Mouse (Mus musculus) liver, postnatal 0 days (tissue): ENCODE measurements around the gene Nxph1.

ENCODE experiments used
- CTCF ChIP-seq: sonication (generic); IDR thresholded peaks from 2 replicates; pipeline ENCODE4 v1.5.1; 2016; ENCODE audit warnings: antibody characterized with exemption, low read depth
- EP300 ChIP-seq: IDR thresholded peaks from 2 replicates; pipeline ENCODE4 v1.6.1; 2016; ENCODE audit warnings: antibody characterized with exemption, low read depth, mild to moderate bottlenecking

DNA sequence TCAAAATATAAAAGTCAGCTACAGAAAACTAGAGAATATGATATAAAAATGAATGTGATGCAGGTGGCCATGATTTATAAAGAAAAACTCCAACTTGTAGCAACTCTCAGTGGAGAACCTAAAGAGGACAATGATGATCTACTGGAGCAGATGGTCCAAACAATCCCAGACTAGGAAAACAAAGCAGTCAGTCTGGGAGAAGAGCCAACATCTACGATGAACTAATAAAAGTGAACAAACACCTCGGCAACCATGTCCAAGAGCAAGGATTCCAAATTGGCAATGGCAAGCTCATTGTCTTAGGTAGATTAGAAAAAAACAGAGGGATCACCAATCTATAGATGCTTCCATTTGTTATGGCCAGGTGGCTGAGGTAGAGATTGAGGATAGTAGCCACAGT is 211.0 kb downstream of the Nxph1 start:
- TF ChIP-seq CTCF = no peak
- TF ChIP-seq EP300 = no peak
